8 mouse cellular contexts compared by ENCODE assay signal in genomic region chrX:8192640-8193418, GRCm38 (mm10). TPM values are rescaled to one million over a fixed set of nuclear protein-coding genes. Genes with fewer than 3 reads are reported as not detected.
A peak's percentile ranks its signal among the peaks of the same experiment; 100 is the strongest.
DNase-seq lines count a peak whose midpoint lies in the region; ATAC-seq and TF ChIP-seq lines count a peak whose summit lies in the region.

No protein-coding gene starts in this region.

- peak; percentile 93 for ATAC-seq in heart, embryonic 13.5 days (ENCODE audit: extremely low read depth, insufficient number of reproducible peaks, low FRiP score, low TSS enrichment)
- peak; percentile 99 for ATAC-seq in liver, embryonic 11.5 days (replicated peaks; ENCODE audit: low FRiP score)

- peak overlapping the region; percentile 48; the same call in 1 of the 2 replicates for H3K27ac ChIP-seq in heart, embryonic 13.5 days (replicated peaks)
- peak overlapping the region; percentile 56 for H3K27ac ChIP-seq in liver, embryonic 11.5 days (ENCODE audit: low read depth, low read length)

- H3K9ac ChIP-seq in heart, embryonic 13.5 days, result peak overlapping the region; percentile 82
- peak overlapping the region; percentile 78 for H3K9ac ChIP-seq in liver, embryonic 11.5 days (ENCODE audit: low read depth, low read length)

- H3K79me2 ChIP-seq in myocyte (ENCODE audit: control insufficient read depth, insufficient read depth), result peaks cover 8% of the 10 kb centered on the region

- peak overlapping the region; percentile 71 for H3K4me2 ChIP-seq in heart, embryonic 13.5 days
- H3K4me2 ChIP-seq in liver, embryonic 11.5 days, result peak overlapping the region; percentile 73
- H3K4me2 ChIP-seq in myocyte (ENCODE audit: low read depth), result peak overlapping the region; percentile 99

- TF ChIP-seq POLR2A in myocyte (IDR thresholded peaks at IDR 0.05; ENCODE audit: insufficient read length, low read depth), result peak; percentile 86

- peaks cover 24% of the 10 kb centered on the region for H3K4me1 ChIP-seq in erythroblast, embryonic 14.5 days (ENCODE audit: control insufficient read depth)
- H3K4me1 ChIP-seq in heart, embryonic 13.5 days, result peaks cover 4% of the 10 kb centered on the region; the same call in 1 of the 2 replicates
- H3K4me1 ChIP-seq in liver, embryonic 11.5 days (replicated peaks; ENCODE audit: control insufficient read depth, insufficient read depth, low read length), result peaks cover 4% of the 10 kb centered on the region; the same call in 1 of the 2 replicates

- peaks cover 11% of the 10 kb centered on the region for H3K36me3 ChIP-seq in erythroblast, embryonic 14.5 days (ENCODE audit: control insufficient read depth)
- H3K36me3 ChIP-seq in heart, embryonic 13.5 days, result no peaks in the 10 kb centered on the region
- H3K36me3 ChIP-seq in liver, embryonic 11.5 days (ENCODE audit: control insufficient read depth, insufficient read depth, low read length), result no peaks in the 10 kb centered on the region
- H3K36me3 ChIP-seq in myocyte (ENCODE audit: control insufficient read depth, insufficient read depth), result no peaks in the 10 kb centered on the region

- 13% methylated on average over 38 of the region's 38 CpGs for WGBS in heart, embryonic 13.5 days
- WGBS in liver, embryonic 11.5 days, result 8% methylated on average over 38 of the region's 38 CpGs

- peak; percentile 85 for DNase-seq in CD4-positive, CD25-positive, alpha-beta regulatory T cell, adult 2 months (ENCODE audit: low read depth, low spot score)
- peak; percentile 73 for DNase-seq in brain, embryonic 18.5 days (ENCODE audit: low read depth, low spot score)
- DNase-seq in kidney, postnatal 10 days, result peak; percentile 83
- peak; percentile 67 for DNase-seq in liver, embryonic 11.5 days (ENCODE audit: low spot score)
- peak; percentile 79 to 86 for DNase-seq in spleen, postnatal 4 days (ENCODE audit: low spot score in 2 of 2)

- no peaks in the 10 kb centered on the region for H3K27me3 ChIP-seq in erythroblast, embryonic 14.5 days (ENCODE audit: control insufficient read depth)
- no peaks in the 10 kb centered on the region for H3K27me3 ChIP-seq in heart, embryonic 13.5 days (replicated peaks)
- H3K27me3 ChIP-seq in liver, embryonic 11.5 days (replicated peaks; ENCODE audit: control insufficient read depth, insufficient read depth, low read length), result no peaks in the 10 kb centered on the region
- H3K27me3 ChIP-seq in myocyte (ENCODE audit: control insufficient read depth, insufficient read depth, insufficient read length), result no peaks in the 10 kb centered on the region

- peak overlapping the region; percentile 4 for H3ac ChIP-seq in myocyte (ENCODE audit: control insufficient read depth, insufficient read length)

- peak overlapping the region; percentile 92 for H3K4me3 ChIP-seq in erythroblast, embryonic 14.5 days (replicated peaks)
- H3K4me3 ChIP-seq in heart, embryonic 13.5 days, result peak overlapping the region; percentile 67
- peak overlapping the region; percentile 62 for H3K4me3 ChIP-seq in liver, embryonic 11.5 days (ENCODE audit: low read depth, low read length)
- H3K4me3 ChIP-seq in myocyte, result peak overlapping the region; percentile 48

- peaks cover 6% of the 10 kb centered on the region; the same call in 1 of the 2 replicates for H3K9me3 ChIP-seq in erythroblast, embryonic 14.5 days (ENCODE audit: control insufficient read depth, low read length)
- H3K9me3 ChIP-seq in heart, embryonic 13.5 days, result no peaks in the 10 kb centered on the region
- H3K9me3 ChIP-seq in liver, embryonic 11.5 days (ENCODE audit: control insufficient read depth, low read length), result no peaks in the 10 kb centered on the region

TF ChIP-seq in myocyte, 11 proteins besides CTCF, POLR2A, EP300 and RAD21:
- peak; percentile 76 for TF ChIP-seq POLR2AphosphoS2 (IDR thresholded peaks at IDR 0.05; ENCODE audit: insufficient read length, low read depth)
- no peak for TF ChIP-seq MYOG (IDR thresholded peaks at IDR 0.05; ENCODE audit: control insufficient read depth in 1 of 3, insufficient read depth in 1 of 3, insufficient read length in 2 of 3, low read depth in 2 of 3)
- TF ChIP-seq TCF12 (IDR thresholded peaks at IDR 0.05; ENCODE audit: insufficient read depth, poor library complexity, severe bottlenecking), result no peak
- TF ChIP-seq CEBPB (IDR thresholded peaks at IDR 0.05; ENCODE audit: insufficient read depth, poor library complexity, severe bottlenecking), result no peak
TF ChIP-seq in myocyte: peak in this region for 1.

RNA-seq across cellular contexts. Expression of gene Ebp, which starts 0.5 kb away (rescaled TPM):
- 0.47 and 0.57 TPM in 2 replicates for polyA plus RNA-seq in erythroblast, embryonic 14.5 days (2012)
- 26.2 and 29.2 TPM in 2 replicates for polyA plus RNA-seq in heart, embryonic 13.5 days (2015; fragmentation: Nextera tagmentation; extraction: Ambion mirVana)
- 54.7 and 55.6 TPM in 2 replicates for polyA plus RNA-seq in liver, embryonic 11.5 days (2014; fragmentation: Nextera tagmentation; extraction: Ambion mirVana)
- polyA plus RNA-seq in myocyte (2012; fragmentation: generic; extraction: Trizol), result 116 TPM

RNA-seq across cellular contexts. Expression of gene Porcn, which starts 13.5 kb away (rescaled TPM):
- polyA plus RNA-seq in erythroblast, embryonic 14.5 days (2012), result 0.05 and 0.06 TPM in 2 replicates
- 3.7 and 3.9 TPM in 2 replicates for polyA plus RNA-seq in heart, embryonic 13.5 days (2015; fragmentation: Nextera tagmentation; extraction: Ambion mirVana)
- polyA plus RNA-seq in liver, embryonic 11.5 days (2014; fragmentation: Nextera tagmentation; extraction: Ambion mirVana), result 2.4 and 2.8 TPM in 2 replicates
- 67.5 TPM for polyA plus RNA-seq in myocyte (2012; fragmentation: generic; extraction: Trizol)

RNA-seq across cellular contexts. Expression of gene Tbc1d25, which starts 16.8 kb away (rescaled TPM):
- 0.32 and 0.50 TPM in 2 replicates for polyA plus RNA-seq in erythroblast, embryonic 14.5 days (2012)
- polyA plus RNA-seq in heart, embryonic 13.5 days (2015; fragmentation: Nextera tagmentation; extraction: Ambion mirVana), result 9.0 and 10.4 TPM in 2 replicates
- 10.5 and 11.1 TPM in 2 replicates for polyA plus RNA-seq in liver, embryonic 11.5 days (2014; fragmentation: Nextera tagmentation; extraction: Ambion mirVana)
- 12.5 TPM for polyA plus RNA-seq in myocyte (2012; fragmentation: generic; extraction: Trizol)

RNA-seq across cellular contexts. Expression of gene Rbm3, which starts 47.1 kb away (rescaled TPM):
- 9.4 and 12.0 TPM in 2 replicates for polyA plus RNA-seq in erythroblast, embryonic 14.5 days (2012)
- 323 and 335 TPM in 2 replicates for polyA plus RNA-seq in heart, embryonic 13.5 days (2015; fragmentation: Nextera tagmentation; extraction: Ambion mirVana)
- 469 and 471 TPM in 2 replicates for polyA plus RNA-seq in liver, embryonic 11.5 days (2014; fragmentation: Nextera tagmentation; extraction: Ambion mirVana)
- 236 TPM for polyA plus RNA-seq in myocyte (2012; fragmentation: generic; extraction: Trizol)

RNA-seq across cellular contexts. Expression of gene Ftsj1, which starts 59.4 kb away (rescaled TPM):
- 4.6 and 6.7 TPM in 2 replicates for polyA plus RNA-seq in erythroblast, embryonic 14.5 days (2012)
- 23.8 and 27.5 TPM in 2 replicates for polyA plus RNA-seq in heart, embryonic 13.5 days (2015; fragmentation: Nextera tagmentation; extraction: Ambion mirVana)
- 59.6 and 62.7 TPM in 2 replicates for polyA plus RNA-seq in liver, embryonic 11.5 days (2014; fragmentation: Nextera tagmentation; extraction: Ambion mirVana)
- 32.6 TPM for polyA plus RNA-seq in myocyte (2012; fragmentation: generic; extraction: Trizol)

Comparison
In these comparisons a context has a peak if more than half of its experiments do, and no peak if none do; other contexts are left out.
1. Peak in every context shown above with its lines: DNase-seq, ATAC-seq, H3K4me3 ChIP-seq and H3K27ac ChIP-seq.
2. RNA of gene Ebp, which starts 0.5 kb away (polyA plus RNA-seq): 116 TPM in myocyte (single experiment), 54.7 to 55.6 TPM in liver, embryonic 11.5 days and 26.2 to 29.2 TPM in heart, embryonic 13.5 days; 0.47 to 0.57 TPM in erythroblast, embryonic 14.5 days; every median in the first group is over 10 times any median in the second.
3. RNA of gene Porcn, which starts 13.5 kb away (polyA plus RNA-seq): 67.5 TPM in myocyte (single experiment); 3.7 to 3.9 TPM in heart, embryonic 13.5 days, 2.4 to 2.8 TPM in liver, embryonic 11.5 days and 0.05 to 0.06 TPM in erythroblast, embryonic 14.5 days; every median in the first group is over 10 times any median in the second.